Mouse (Mus musculus): ENCODE data around the gene Sohlh2. TPM values are rescaled to one million over a fixed set of nuclear protein-coding genes. Genes with fewer than 3 reads are reported as not detected.
"Not testable (repeated sequence)": the region's sequence is repeated elsewhere in the genome, so short reads cannot be mapped to it uniquely, and the experiment has no call there.

The Sohlh2 gene
- polyA plus RNA-seq, 1 experiment, result not detected

DNA sequence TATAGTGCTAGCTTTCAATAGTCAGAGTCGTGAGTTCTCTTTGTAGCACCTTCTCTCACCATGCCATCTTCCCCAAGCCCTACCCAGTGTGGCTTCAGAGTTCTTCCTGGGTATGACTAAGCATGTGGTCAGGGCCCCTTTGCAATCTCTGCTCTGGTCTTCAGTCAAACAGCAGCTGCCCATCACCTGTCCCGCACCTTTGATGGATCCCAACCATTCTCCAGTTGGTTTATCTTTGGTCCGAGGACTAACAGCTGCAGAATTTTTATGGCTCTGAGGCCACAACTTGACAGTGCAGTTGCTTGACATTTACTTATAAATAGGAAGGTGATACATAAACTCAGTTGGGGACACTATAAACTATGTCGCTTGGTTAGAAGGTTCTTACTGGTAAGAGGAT is 9.8 kb downstream of the Sohlh2 start:
- H3K4me3 ChIP-seq (ENCODE audit: insufficient read depth, low read depth, low read length), result no peak overlapping the region
- no peak overlapping the region for H3K27ac ChIP-seq (replicated peaks; ENCODE audit: low read depth, low read length)
- H3K4me1 ChIP-seq (ENCODE audit: control insufficient read depth, insufficient read depth, insufficient read length, low read length), result no peaks in the 10 kb centered on the region

DNA sequence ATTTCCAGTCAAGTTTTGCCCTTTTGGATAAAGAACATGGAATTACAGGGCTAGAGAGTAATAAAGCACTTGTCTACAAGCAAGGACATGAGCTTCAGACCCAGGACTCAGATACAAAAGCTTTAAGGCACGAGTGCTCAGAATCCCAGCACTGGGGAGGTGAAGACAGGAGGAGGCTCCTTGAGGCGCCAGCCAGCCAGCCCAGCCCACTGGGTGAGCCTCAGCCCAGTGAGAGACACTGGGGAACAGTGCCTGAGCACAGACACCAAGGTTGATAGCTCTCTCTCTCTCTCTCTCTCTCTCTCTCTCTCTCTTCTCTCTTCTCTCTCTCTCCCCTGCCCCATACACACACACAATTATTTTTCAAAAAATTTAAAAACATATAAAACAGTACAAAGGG is 11.5 kb downstream of the Sohlh2 start:
- Histone ChIP-seq H3K4me3 (ENCODE audit: insufficient read depth, low read depth, low read length) (no peak overlapping the region), H3K27ac (replicated peaks; ENCODE audit: low read depth, low read length) (no peak overlapping the region), H3K4me1 (ENCODE audit: control insufficient read depth, insufficient read depth, insufficient read length, low read length) (no peaks in the 10 kb centered on the region)

DNA sequence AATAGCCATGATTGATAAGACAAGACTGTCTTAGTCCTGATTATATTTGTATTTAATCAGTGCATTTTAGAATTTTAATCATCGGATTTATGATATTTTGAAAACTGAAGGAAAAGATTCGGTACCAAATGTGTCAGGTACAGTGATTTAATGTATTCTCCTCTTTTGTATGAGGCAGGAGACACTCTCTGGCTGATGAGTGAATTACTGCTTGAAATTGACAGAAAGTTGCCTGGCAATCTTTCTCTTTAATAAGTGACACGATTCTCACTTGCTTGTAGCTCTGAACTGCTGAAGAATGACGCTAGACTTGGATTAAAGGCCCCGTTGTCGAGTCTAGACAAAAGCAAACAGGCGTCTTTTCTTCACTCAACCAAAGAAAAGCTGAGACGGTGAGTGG is 13.0 kb downstream of the Sohlh2 start:
- H3K4me3 ChIP-seq (ENCODE audit: insufficient read depth, low read depth, low read length), result no peak overlapping the region
- H3K4me1 ChIP-seq (ENCODE audit: control insufficient read depth, insufficient read depth, insufficient read length, low read length), result no peaks in the 10 kb centered on the region
- no peak overlapping the region for H3K27ac ChIP-seq (replicated peaks; ENCODE audit: low read depth, low read length)

DNA sequence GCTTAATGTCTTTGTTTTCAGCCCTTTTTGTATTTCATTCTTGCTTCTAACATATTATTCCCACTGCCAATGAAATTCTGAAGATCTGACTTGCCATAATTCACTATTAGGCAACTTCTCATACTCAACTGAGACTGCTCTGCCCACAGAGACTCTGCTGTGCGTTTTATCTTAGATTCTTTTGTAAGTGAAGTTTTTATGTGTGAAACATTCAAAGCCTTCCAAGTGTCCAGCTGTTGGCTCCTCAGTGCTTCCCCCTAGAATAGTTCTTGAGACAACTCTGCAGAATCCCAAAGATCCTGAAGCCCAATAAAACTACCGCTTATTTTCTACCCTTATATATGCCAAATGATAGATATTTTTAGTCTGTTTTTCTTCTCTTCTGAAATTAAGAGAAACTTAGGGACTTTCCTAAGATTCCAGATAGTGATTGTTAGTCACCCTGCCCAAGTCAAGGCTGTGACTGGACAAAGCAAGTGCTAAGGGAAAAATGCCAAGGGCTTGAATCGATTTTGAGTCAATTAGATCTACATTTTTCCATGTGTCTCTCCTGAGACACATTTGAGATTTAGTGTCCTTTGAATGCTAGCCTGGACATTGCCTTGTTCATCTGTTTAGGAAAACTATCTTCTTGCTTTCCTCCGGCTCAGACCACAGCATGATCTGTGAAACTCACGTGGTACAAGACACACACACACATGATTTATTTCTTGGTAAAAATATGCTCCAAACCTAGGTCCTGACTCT is 13.9 kb downstream of the Sohlh2 start:
- Histone ChIP-seq H3K4me1 (ENCODE audit: control insufficient read depth, insufficient read depth, insufficient read length, low read length) (no peaks in the 10 kb centered on the region), H3K4me3 (ENCODE audit: insufficient read depth, low read depth, low read length) (no peak overlapping the region), H3K27ac (replicated peaks; ENCODE audit: low read depth, low read length) (no peak overlapping the region)

DNA sequence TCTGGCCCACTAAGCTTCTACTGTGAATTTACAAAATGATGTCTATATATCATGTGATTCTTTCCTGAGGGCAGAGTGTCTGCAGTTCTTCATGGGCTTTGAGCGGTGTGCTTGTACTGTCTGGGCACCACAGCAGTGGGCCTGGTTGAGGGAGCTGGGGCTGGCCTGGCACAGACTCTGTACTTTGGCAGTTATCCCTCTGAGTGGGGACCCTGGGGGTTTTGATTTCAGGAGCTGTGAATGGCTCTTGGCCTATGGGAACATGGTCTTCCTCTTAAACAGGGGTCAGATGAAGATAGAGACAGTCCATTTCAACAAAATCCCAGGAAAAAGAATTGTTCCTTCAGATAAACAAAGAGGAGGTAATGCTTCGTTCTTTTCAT is 14.5 kb downstream of the Sohlh2 start:
- Histone ChIP-seq H3K4me1 (ENCODE audit: control insufficient read depth, insufficient read depth, insufficient read length, low read length) (no peaks in the 10 kb centered on the region), H3K4me3 (ENCODE audit: insufficient read depth, low read depth, low read length) (no peak overlapping the region), H3K27ac (replicated peaks; ENCODE audit: low read depth, low read length) (no peak overlapping the region)

DNA sequence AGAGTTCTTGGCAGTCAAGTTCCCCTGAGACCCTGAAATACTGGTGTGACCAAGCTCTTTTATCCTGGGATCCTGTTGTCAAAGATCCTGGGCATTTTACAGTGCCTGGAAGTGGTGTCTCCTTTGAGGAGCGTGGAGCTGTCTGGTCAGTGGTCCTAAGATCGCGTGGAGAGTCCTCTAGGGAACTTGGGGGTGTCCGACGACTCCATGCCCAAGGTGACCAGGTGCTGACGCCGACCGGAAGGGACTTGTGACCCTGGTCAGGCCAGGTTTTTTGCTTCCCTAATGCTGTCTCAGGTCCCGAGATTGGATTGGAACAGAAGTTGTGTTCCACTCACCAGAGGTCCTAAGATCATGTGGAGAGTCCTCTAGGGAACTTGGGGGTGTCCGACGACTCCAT is 21.8 kb downstream of the Sohlh2 start:
- not testable (repeated sequence) for H3K27ac ChIP-seq (replicated peaks; ENCODE audit: low read depth, low read length); H3K4me1 ChIP-seq (ENCODE audit: control insufficient read depth, insufficient read depth, insufficient read length, low read length); H3K4me3 ChIP-seq (ENCODE audit: insufficient read depth, low read depth, low read length)

DNA sequence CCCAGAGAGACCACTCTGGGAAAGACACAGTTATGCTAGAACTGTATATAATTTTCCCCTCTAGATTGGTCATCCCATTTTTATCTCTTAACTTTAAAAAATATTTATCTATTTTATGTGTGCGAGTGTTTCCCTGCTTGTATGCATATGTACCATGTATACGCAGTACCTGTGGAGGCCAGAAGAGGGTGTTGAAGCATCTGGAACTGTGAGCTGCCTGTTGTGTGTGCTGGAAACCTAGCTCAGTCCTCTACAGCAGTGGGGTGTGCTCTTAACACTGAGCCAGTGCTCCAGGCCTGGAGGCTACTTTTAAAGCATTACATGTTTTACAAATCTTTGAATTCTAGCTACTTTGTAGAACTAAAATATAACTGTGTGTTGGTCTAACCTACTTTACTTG is 24.6 kb downstream of the Sohlh2 start:
- H3K4me3 ChIP-seq (ENCODE audit: insufficient read depth, low read depth, low read length), result no peak overlapping the region
- no peak overlapping the region for H3K27ac ChIP-seq (replicated peaks; ENCODE audit: low read depth, low read length)
- H3K4me1 ChIP-seq (ENCODE audit: control insufficient read depth, insufficient read depth, insufficient read length, low read length), result no peaks in the 10 kb centered on the region

DNA sequence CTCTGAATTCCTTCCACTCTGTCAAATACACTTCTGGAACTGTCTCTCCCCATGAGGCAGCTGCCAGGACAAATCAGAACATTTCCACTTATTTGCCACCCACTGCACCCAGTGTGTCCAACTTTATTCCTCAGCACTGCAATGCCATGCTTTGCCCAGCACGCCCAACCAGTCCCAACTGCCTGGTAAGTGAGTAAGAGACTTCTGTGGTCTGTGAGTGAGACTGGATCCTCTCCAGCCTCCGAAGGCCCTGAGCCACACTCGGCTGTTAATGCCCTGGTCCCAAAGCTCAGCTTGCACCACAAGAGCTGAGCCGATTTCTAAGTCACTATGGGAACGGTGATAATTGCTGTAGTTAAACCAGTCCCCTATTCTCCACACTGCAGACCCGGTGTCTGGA is 25.8 kb downstream of the Sohlh2 start:
- no peaks in the 10 kb centered on the region for H3K4me1 ChIP-seq (ENCODE audit: control insufficient read depth, insufficient read depth, insufficient read length, low read length)
- H3K4me3 ChIP-seq (ENCODE audit: insufficient read depth, low read depth, low read length), result no peak overlapping the region
- H3K27ac ChIP-seq (replicated peaks; ENCODE audit: low read depth, low read length), result no peak overlapping the region

DNA sequence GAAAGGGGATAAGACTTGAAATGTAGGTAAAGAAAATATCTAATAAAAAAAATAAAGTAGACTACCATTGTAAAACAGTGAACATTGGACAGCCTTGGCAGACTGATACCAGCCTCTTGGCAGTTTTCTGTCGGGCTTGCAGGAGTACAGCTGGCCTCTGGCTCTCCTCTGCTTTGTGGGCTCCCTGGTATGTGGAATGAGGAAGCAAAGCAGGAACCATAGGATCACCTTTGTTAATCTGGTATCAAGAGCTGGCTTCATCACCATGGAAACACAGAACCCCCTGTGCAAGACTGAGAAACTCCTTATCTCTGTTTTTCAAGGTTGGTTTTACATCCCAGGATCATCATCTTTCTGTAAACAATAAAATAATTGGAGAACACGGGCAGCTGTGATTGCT is 30.4 kb downstream of the Sohlh2 start:
- Histone ChIP-seq H3K27ac (replicated peaks; ENCODE audit: low read depth, low read length) (no peak overlapping the region), H3K4me1 (ENCODE audit: control insufficient read depth, insufficient read depth, insufficient read length, low read length) (no peaks in the 10 kb centered on the region), H3K4me3 (ENCODE audit: insufficient read depth, low read depth, low read length) (no peak overlapping the region)

DNA sequence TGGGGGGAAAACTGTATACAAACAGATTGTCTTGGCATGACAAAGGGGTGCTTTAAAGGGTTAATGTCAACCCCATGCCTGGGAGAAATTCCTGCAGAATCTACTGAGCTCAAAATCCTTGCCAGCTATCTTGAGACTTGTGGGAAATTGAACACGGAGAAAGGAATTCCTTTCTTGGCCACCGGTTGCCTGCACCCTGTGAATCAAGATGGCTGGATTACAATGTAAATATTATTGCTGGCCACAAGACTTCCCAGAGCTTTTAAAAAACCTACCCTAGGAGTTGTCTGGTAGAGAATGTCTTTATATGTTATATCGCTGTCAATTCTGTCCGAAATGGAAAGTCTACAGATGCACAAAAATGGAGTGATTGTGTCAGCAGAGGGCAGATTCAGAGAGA is 32.0 kb downstream of the Sohlh2 start:
- Histone ChIP-seq H3K4me3 (ENCODE audit: insufficient read depth, low read depth, low read length) (no peak overlapping the region), H3K27ac (replicated peaks; ENCODE audit: low read depth, low read length) (no peak overlapping the region)

DNA sequence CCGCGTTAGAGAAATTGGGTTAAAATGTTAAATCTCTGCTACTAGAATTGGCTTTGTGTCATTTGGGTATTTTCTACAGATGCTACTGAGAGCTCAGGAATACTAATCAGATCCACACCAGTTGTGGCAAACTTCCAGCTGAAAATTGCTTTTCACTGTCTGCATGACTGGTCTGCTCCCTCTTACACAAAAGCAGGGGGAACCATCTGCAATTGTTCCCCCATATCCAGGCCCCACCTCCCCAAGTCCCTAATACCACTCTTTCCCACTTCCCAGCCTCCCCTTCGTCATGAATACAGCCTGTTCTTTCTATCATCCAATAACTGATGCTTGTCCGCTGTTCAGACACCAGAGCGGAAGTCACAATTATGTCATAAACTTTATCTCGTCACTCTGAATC is 32.6 kb downstream of the Sohlh2 start:
- no peaks in the 10 kb centered on the region for H3K4me1 ChIP-seq (ENCODE audit: control insufficient read depth, insufficient read depth, insufficient read length, low read length)
- no peak overlapping the region for H3K4me3 ChIP-seq (ENCODE audit: insufficient read depth, low read depth, low read length)
- no peak overlapping the region for H3K27ac ChIP-seq (replicated peaks; ENCODE audit: low read depth, low read length)

More for the DNA sequence above, 32.0 kb downstream of the Sohlh2 start:
- no peaks in the 10 kb centered on the region for H3K4me1 ChIP-seq (ENCODE audit: control insufficient read depth, insufficient read depth, insufficient read length, low read length)

DNA sequence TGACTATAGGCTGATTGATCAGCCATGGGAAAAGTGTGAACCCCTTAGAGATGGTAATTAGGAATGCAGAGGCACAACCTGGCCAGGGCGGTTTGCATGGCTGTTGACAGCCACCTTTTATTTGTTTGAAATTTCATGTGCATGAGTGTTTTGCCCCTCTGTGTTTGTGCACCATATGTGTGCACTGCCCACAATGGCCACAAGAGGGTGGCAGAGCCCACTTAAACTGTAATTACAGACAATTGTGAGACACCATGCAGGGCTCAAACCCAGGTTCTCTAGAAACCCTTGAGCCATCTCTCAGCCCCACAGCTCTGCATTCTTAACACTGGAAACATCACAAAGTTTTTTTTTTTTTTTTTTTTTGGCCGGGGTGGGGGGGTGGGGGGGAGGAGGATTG is 40.7 kb downstream of the Sohlh2 start:
- Histone ChIP-seq H3K4me3 (ENCODE audit: insufficient read depth, low read depth, low read length) (no peak overlapping the region), H3K27ac (replicated peaks; ENCODE audit: low read depth, low read length) (no peak overlapping the region), H3K4me1 (ENCODE audit: control insufficient read depth, insufficient read depth, insufficient read length, low read length) (no peaks in the 10 kb centered on the region)

DNA sequence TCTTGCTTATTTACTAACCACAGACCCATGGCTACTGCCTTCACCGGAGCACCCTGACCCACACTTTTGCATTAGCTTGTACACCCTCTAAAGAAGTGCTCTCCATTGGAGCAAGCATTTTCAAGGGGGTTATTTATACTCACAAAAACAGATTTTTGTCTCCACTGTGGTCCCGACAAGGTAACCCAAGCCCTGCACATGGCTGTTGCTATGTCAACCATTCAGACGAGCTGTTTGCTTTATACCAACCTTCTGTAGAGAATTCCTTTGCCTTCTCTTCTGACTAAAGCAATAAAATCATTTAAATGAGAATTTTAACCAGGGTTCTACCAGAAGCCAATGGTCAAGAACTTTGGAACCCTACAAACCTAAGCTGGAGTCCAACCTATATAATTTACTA is 42.0 kb downstream of the Sohlh2 start:
- no peak overlapping the region for H3K4me3 ChIP-seq (ENCODE audit: insufficient read depth, low read depth, low read length)
- no peak overlapping the region for H3K27ac ChIP-seq (replicated peaks; ENCODE audit: low read depth, low read length)
- no peaks in the 10 kb centered on the region for H3K4me1 ChIP-seq (ENCODE audit: control insufficient read depth, insufficient read depth, insufficient read length, low read length)

DNA sequence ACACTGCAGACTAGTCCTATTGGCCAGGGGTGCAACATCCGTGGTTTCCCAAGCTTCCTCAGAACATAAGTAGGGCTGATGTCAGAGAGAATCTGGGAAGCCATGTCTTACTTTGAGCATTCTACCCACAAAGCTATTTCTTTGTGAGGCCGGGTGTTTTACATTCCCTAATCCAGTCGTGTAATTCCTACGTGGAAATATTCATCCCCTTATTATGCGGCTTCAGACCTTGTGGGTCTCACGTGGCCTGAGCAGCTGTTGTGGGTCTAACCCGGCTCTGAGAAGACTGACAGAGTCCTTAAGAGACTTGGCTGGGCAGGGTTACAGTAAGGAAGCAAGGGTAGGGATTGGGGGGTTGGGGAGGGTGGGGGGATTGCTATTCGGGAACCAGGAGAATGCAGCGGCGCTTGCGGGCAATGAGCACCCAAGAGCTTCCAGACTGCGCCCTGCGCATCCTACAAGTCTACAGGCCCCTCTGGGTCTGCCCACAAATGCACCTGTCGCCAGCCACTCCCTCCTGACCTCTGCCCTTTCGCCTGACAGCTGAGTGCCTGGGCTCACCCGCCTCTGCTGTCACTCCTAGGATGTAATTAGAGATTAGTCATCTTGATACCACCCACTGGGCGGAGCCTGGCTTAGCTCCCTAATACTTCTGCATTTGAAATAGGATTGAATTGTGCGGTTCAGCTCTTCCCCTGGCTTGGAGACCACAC is 44.8 kb downstream of the Sohlh2 start:
- no peak overlapping the region for H3K4me3 ChIP-seq (ENCODE audit: insufficient read depth, low read depth, low read length)

DNA sequence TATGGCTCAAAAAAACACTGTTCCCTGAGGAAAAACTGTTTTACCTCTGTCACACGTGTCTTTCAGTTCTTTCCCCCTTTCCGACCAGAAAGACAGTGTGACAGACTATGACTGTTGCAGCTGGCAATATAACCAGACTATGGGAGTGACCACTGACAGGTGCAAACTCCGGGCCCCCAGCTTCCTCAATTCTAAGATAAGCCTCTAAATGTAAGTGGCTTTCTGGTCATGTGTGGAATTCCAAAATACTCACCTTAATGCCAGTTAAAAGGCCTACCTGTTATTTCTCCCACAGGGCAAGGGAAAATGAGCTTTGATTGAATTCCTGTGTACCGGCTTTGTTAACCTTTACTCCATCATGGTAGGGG is 45.4 kb downstream of the Sohlh2 start:
- Histone ChIP-seq H3K4me3 (ENCODE audit: insufficient read depth, low read depth, low read length) (no peak overlapping the region), H3K27ac (replicated peaks; ENCODE audit: low read depth, low read length) (no peak overlapping the region), H3K4me1 (ENCODE audit: control insufficient read depth, insufficient read depth, insufficient read length, low read length) (no peaks in the 10 kb centered on the region)

More for the DNA sequence above, 44.8 kb downstream of the Sohlh2 start:
- Histone ChIP-seq H3K4me1 (ENCODE audit: control insufficient read depth, insufficient read depth, insufficient read length, low read length) (no peaks in the 10 kb centered on the region), H3K27ac (replicated peaks; ENCODE audit: low read depth, low read length) (no peak overlapping the region)

DNA sequence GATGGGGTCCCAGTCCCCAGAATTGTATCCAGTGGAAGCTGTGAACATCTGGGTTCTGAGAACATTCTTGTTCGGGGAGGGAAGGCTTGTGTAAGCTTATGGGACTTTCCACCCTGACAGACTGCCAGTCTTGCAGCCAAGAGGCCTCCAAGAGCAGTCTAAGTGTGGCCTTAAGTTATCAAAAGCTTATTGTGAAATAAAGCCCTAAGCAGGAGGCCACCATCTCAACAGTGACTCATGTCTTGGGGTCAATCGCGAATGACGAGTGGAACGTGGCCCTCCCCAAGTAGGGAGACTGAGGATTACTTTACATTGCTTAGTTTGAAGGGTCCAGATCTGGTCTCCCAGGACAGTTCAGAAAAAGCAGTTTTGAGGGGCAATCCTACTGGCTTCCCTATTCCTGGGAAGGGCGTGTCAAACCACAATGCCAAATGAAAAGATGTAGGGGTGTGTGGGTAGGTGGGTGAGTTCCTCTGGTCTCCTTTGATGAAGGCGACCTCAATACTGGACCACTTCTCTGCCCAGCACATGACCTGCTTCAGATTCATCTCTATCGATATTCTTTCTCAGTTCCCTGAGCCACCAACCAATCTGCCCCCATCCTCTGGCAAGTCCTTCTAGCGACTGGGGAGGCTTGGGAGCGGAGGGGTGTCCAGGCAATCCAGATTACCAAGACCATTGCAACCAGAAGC is 60.0 kb downstream of the Sohlh2 start, which contains the start of gene Dclk1:
TSS of gene Dclk1 (plus strand) at position 635 of the 692 bp plus-strand sequence.
- Histone ChIP-seq H3K4me1 (ENCODE audit: control insufficient read depth, insufficient read depth, insufficient read length, low read length) (no peaks in the 10 kb centered on the region), H3K27ac (replicated peaks; ENCODE audit: low read depth, low read length) (peak within 1 kb of the TSS; percentile 10; the same call in 1 of the 2 replicates), H3K4me3 (ENCODE audit: insufficient read depth, low read depth, low read length) (peak within 1 kb of the TSS; percentile 42)

All from brown adipose tissue, adult 24 weeks (tissue).